ENCODE assay signal across 24 mouse cellular contexts in genomic region chr8:116975066-116975465, GRCm38 (mm10). TPM values are rescaled to one million over a fixed set of nuclear protein-coding genes. Genes with fewer than 3 reads are reported as not detected.
DNase-seq lines count a peak whose midpoint lies in the region; ATAC-seq and TF ChIP-seq lines count a peak whose summit lies in the region.
"Had no signal": no experiment of that assay in that cellular context is flagged by ENCODE, and none has a peak within 500 bp of the region (broad histone marks: within the 10 kb centered on the region; RNA-seq: fewer than 3 reads in every experiment).

No protein-coding gene starts in this region.

- no peak overlapping the region for H3K4me2 ChIP-seq in hindbrain, embryonic 13.5 days
- H3K4me2 ChIP-seq in hindbrain, embryonic 14.5 days (replicated peaks), result no peak overlapping the region
- H3K4me2 ChIP-seq in lung, embryonic 14.5 days, result peak overlapping the region; percentile 10; the same call in 1 of the 2 replicates
- H3K4me2 ChIP-seq: heart, embryonic 15.5 days; midbrain, embryonic 15.5 days; stomach, embryonic 15.5 days had no signal

- peak overlapping the region; percentile 24; the same call in 1 of the 2 replicates for H3K9ac ChIP-seq in hindbrain, embryonic 13.5 days
- no peak overlapping the region for H3K9ac ChIP-seq in hindbrain, embryonic 14.5 days
- H3K9ac ChIP-seq in lung, embryonic 14.5 days, result no peak overlapping the region
- H3K9ac ChIP-seq: heart, embryonic 15.5 days; midbrain, embryonic 15.5 days; stomach, embryonic 15.5 days had no signal

- H3K4me1 ChIP-seq in hindbrain, embryonic 13.5 days (replicated peaks), result peaks cover 14% of the 10 kb centered on the region
- peaks cover 3% of the 10 kb centered on the region; the same call in 1 of the 2 replicates for H3K4me1 ChIP-seq in hindbrain, embryonic 14.5 days (replicated peaks; ENCODE audit: control insufficient read depth, insufficient read depth, low read length)
- 0 out of 2 replicates have a peak, but pooled peaks cover 8% of the 10 kb centered on the region for H3K4me1 ChIP-seq in lung, embryonic 14.5 days (ENCODE audit: insufficient read depth)
- peaks cover 28% of the 10 kb centered on the region for H3K4me1 ChIP-seq in bone marrow macrophage, adult 2 months (ENCODE audit: control insufficient read depth, insufficient read depth, low read length)

- TF ChIP-seq CTCF in lung, embryonic 14.5 days (IDR thresholded peaks at IDR 0.05; ENCODE audit: low read depth), result no peak
- TF ChIP-seq CTCF in bone marrow macrophage, adult 2 months (IDR thresholded peaks at IDR 0.05; ENCODE audit: low read depth, low read length), result no peak

- no peak for TF ChIP-seq POLR2A in bone marrow macrophage, adult 2 months (IDR thresholded peaks at IDR 0.05; ENCODE audit: borderline replicate concordance, low read depth, low read length)

- no peaks in the 10 kb centered on the region for H3K27me3 ChIP-seq in hindbrain, embryonic 13.5 days
- no peaks in the 10 kb centered on the region for H3K27me3 ChIP-seq in hindbrain, embryonic 14.5 days (ENCODE audit: control insufficient read depth, insufficient read depth, low read length)
- no peaks in the 10 kb centered on the region for H3K27me3 ChIP-seq in lung, embryonic 14.5 days (ENCODE audit: insufficient read depth, low read length)
- H3K27me3 ChIP-seq: heart, embryonic 15.5 days; midbrain, embryonic 15.5 days; stomach, embryonic 15.5 days had no signal

- no peak for ATAC-seq in hindbrain, embryonic 13.5 days (ENCODE audit: low FRiP score)
- ATAC-seq in hindbrain, embryonic 14.5 days (ENCODE audit: low FRiP score), result no peak
- ATAC-seq in lung, embryonic 14.5 days (ENCODE audit: insufficient read depth), result no peak
- ATAC-seq: forebrain, embryonic 14.5 days; midbrain, embryonic 15.5 days had no signal

- DNase-seq in hindbrain, embryonic 14.5 days (ENCODE audit: low spot score), result no peak
- DNase-seq in lung, embryonic 14.5 days, result no peak
- DNase-seq in lung, postnatal 25 days (ENCODE audit: low spot score), result no peak
- no peak for DNase-seq in retina, embryonic 14.5 days (ENCODE audit: low spot score)
- DNase-seq in right cerebral cortex, postnatal 14 days, result no peak
- DNase-seq: adrenal gland, adult 8-10 months; B cell, adult 2 months; cerebellum, adult 11-12 months; cerebellum, postnatal 25 days; gastrocnemius, postnatal 36 days; layer of hippocampus, postnatal 36 days; lung, adult 2 months; spleen, adult 18-20 months; thymus, postnatal 14 days had no signal

- no peak overlapping the region for H3K4me3 ChIP-seq in hindbrain, embryonic 13.5 days
- no peak overlapping the region for H3K4me3 ChIP-seq in hindbrain, embryonic 14.5 days (replicated peaks; ENCODE audit: low read length)
- no peak overlapping the region for H3K4me3 ChIP-seq in lung, embryonic 14.5 days (ENCODE audit: low read depth, low read length)
- H3K4me3 ChIP-seq in bone marrow macrophage, adult 2 months (ENCODE audit: insufficient read depth, low read length), result peak overlapping the region; percentile 36
- H3K4me3 ChIP-seq in macrophage (ENCODE audit: inconsistent target), result no peak overlapping the region
- H3K4me3 ChIP-seq: erythroblast, embryonic 14.5 days; heart, embryonic 15.5 days; midbrain, embryonic 15.5 days; stomach, embryonic 15.5 days had no signal

- H3K9me3 ChIP-seq in hindbrain, embryonic 13.5 days, result no peaks in the 10 kb centered on the region
- no peaks in the 10 kb centered on the region for H3K9me3 ChIP-seq in hindbrain, embryonic 14.5 days (ENCODE audit: control insufficient read depth, low read length)
- no peaks in the 10 kb centered on the region for H3K9me3 ChIP-seq in lung, embryonic 14.5 days (ENCODE audit: low read depth, low read length)
- H3K9me3 ChIP-seq: G1E; heart, embryonic 15.5 days; midbrain, embryonic 15.5 days; stomach, embryonic 15.5 days had no signal

- no peak overlapping the region for H3K27ac ChIP-seq in hindbrain, embryonic 13.5 days
- no peak overlapping the region for H3K27ac ChIP-seq in hindbrain, embryonic 14.5 days
- H3K27ac ChIP-seq in lung, embryonic 14.5 days (ENCODE audit: low read depth), result no peak overlapping the region
- H3K27ac ChIP-seq in bone marrow macrophage, adult 2 months (ENCODE audit: insufficient read depth, low read depth, low read length), result peak overlapping the region; percentile 77
- peak overlapping the region; percentile 40 for H3K27ac ChIP-seq in macrophage
- H3K27ac ChIP-seq: heart, embryonic 15.5 days; midbrain, embryonic 15.5 days; stomach, embryonic 15.5 days had no signal

- no peaks in the 10 kb centered on the region for H3K79me2 ChIP-seq in macrophage (ENCODE audit: inconsistent target)

- 35% methylated on average over 5 of the region's 5 CpGs for WGBS in hindbrain, embryonic 13.5 days
- WGBS in hindbrain, embryonic 14.5 days, result 33% methylated on average over 5 of the region's 5 CpGs
- 32% methylated on average over 5 of the region's 5 CpGs for WGBS in lung, embryonic 14.5 days
- 13% methylated on average over 5 of the region's 5 CpGs for WGBS in macrophage (ENCODE audit: missing documents)

- peaks cover 18% of the 10 kb centered on the region for H3K36me3 ChIP-seq in hindbrain, embryonic 13.5 days
- peaks cover 18% of the 10 kb centered on the region; the same call in 1 of the 2 replicates for H3K36me3 ChIP-seq in hindbrain, embryonic 14.5 days (replicated peaks; ENCODE audit: control insufficient read depth, insufficient read depth)
- no peaks in the 10 kb centered on the region for H3K36me3 ChIP-seq in lung, embryonic 14.5 days (ENCODE audit: insufficient read depth)
- no peaks in the 10 kb centered on the region for H3K36me3 ChIP-seq in macrophage (ENCODE audit: inconsistent target)
- H3K36me3 ChIP-seq: G1E; heart, embryonic 15.5 days; midbrain, embryonic 15.5 days; stomach, embryonic 15.5 days had no signal

RNA-seq across cellular contexts. Expression of gene 1700030J22Rik, which starts 3.7 kb away (rescaled TPM):
- polyA plus RNA-seq in hindbrain, embryonic 13.5 days (2015; fragmentation: Nextera tagmentation; extraction: Ambion mirVana), result 6.3 and 7.5 TPM in 2 replicates
- polyA plus RNA-seq in hindbrain, embryonic 14.5 days (2014; fragmentation: Nextera tagmentation; extraction: Ambion mirVana), result 5.5 and 6.1 TPM in 2 replicates
- 1.8 and 1.9 TPM in 2 replicates for polyA plus RNA-seq in lung, embryonic 14.5 days (2014; fragmentation: Nextera tagmentation; extraction: Ambion mirVana)
- polyA plus RNA-seq in bone marrow macrophage, adult 2 months (2012; ENCODE audit: insufficient read depth, insufficient read length, missing spikeins), result 1.1 and 1.7 TPM in 2 replicates
- 1 to 10 TPM in 12 of 26 experiments, under 1 TPM in 10, not detected in 4; 0.29 to 2.5 (median 1.2) TPM for total RNA-seq in macrophage (2018; cell fraction: chromatin; rRNA removed)
- total RNA-seq in macrophage (2018; cell fraction: cytosol; rRNA removed), result 1 to 10 TPM in 11 of 26 experiments, under 1 TPM in 15; 0.14 to 1.4 (median 0.88) TPM
- 1 to 10 TPM in 12 of 26 experiments, under 1 TPM in 13, not detected in 1; 0.36 to 2.5 (median 0.92) TPM for total RNA-seq in macrophage (2018; cell fraction: nucleus; rRNA removed)
- polyA plus RNA-seq in macrophage (2018), result 0.57 to 1.3 TPM (median 0.98 TPM) in 3 replicates
- total RNA-seq: neutrophil, adult 5-6 weeks had no signal

RNA-seq across cellular contexts. Expression of gene Gcsh, which starts 18.3 kb away (rescaled TPM):
- 93.0 and 95.0 TPM in 2 replicates for polyA plus RNA-seq in hindbrain, embryonic 13.5 days (2015; fragmentation: Nextera tagmentation; extraction: Ambion mirVana)
- polyA plus RNA-seq in hindbrain, embryonic 14.5 days (2014; fragmentation: Nextera tagmentation; extraction: Ambion mirVana), result 105 and 108 TPM in 2 replicates
- 142 and 143 TPM in 2 replicates for polyA plus RNA-seq in lung, embryonic 14.5 days (2014; fragmentation: Nextera tagmentation; extraction: Ambion mirVana)
- polyA plus RNA-seq in bone marrow macrophage, adult 2 months (2012; ENCODE audit: insufficient read depth, insufficient read length, missing spikeins), result 21.5 and 22.6 TPM in 2 replicates
- total RNA-seq in macrophage (2018; cell fraction: chromatin; rRNA removed), result 10 to 100 TPM in 4 of 26 experiments, 1 to 10 TPM in 21, under 1 TPM in 1; 0.96 to 17.0 (median 4.1) TPM
- total RNA-seq in macrophage (2018; cell fraction: cytosol; rRNA removed), result 10 to 100 TPM; 13.8 to 33.5 (median 25.1) TPM
- 10 to 100 TPM in 7 of 26 experiments, 1 to 10 TPM in 19; 1.8 to 27.4 (median 7.8) TPM for total RNA-seq in macrophage (2018; cell fraction: nucleus; rRNA removed)
- polyA plus RNA-seq in macrophage (2018), result 26.8 to 67.0 TPM (median 34.5 TPM) in 3 replicates

RNA-seq across cellular contexts. Expression of gene Atmin, which starts 31.9 kb away (rescaled TPM):
- 19.5 and 20.9 TPM in 2 replicates for polyA plus RNA-seq in hindbrain, embryonic 13.5 days (2015; fragmentation: Nextera tagmentation; extraction: Ambion mirVana)
- 26.2 and 28.3 TPM in 2 replicates for polyA plus RNA-seq in hindbrain, embryonic 14.5 days (2014; fragmentation: Nextera tagmentation; extraction: Ambion mirVana)
- polyA plus RNA-seq in lung, embryonic 14.5 days (2014; fragmentation: Nextera tagmentation; extraction: Ambion mirVana), result 15.4 and 15.8 TPM in 2 replicates
- polyA plus RNA-seq in bone marrow macrophage, adult 2 months (2012; ENCODE audit: insufficient read depth, insufficient read length, missing spikeins), result 15.9 and 18.9 TPM in 2 replicates
- total RNA-seq in macrophage (2018; cell fraction: chromatin; rRNA removed), result 1 to 10 TPM in 21 of 26 experiments, under 1 TPM in 5; 0.24 to 9.6 (median 2.9) TPM
- 10 to 100 TPM in 24 of 26 experiments, 1 to 10 TPM in 2; 7.8 to 23.1 (median 19.0) TPM for total RNA-seq in macrophage (2018; cell fraction: cytosol; rRNA removed)
- total RNA-seq in macrophage (2018; cell fraction: nucleus; rRNA removed), result 10 to 100 TPM in 15 of 26 experiments, 1 to 10 TPM in 11; 2.7 to 22.7 (median 11.0) TPM
- polyA plus RNA-seq in macrophage (2018), result 13.1 to 14.3 TPM (median 13.5 TPM) in 3 replicates

RNA-seq across cellular contexts. Expression of gene Cenpn, which starts 53.5 kb away (rescaled TPM):
- 10.5 and 13.6 TPM in 2 replicates for polyA plus RNA-seq in hindbrain, embryonic 13.5 days (2015; fragmentation: Nextera tagmentation; extraction: Ambion mirVana)
- 8.6 and 9.7 TPM in 2 replicates for polyA plus RNA-seq in hindbrain, embryonic 14.5 days (2014; fragmentation: Nextera tagmentation; extraction: Ambion mirVana)
- 53.9 and 58.9 TPM in 2 replicates for polyA plus RNA-seq in lung, embryonic 14.5 days (2014; fragmentation: Nextera tagmentation; extraction: Ambion mirVana)
- polyA plus RNA-seq in bone marrow macrophage, adult 2 months (2012; ENCODE audit: insufficient read depth, insufficient read length, missing spikeins), result 14.0 and 16.1 TPM in 2 replicates
- total RNA-seq in macrophage (2018; cell fraction: chromatin; rRNA removed), result 10 to 100 TPM in 1 of 26 experiments, 1 to 10 TPM in 22, under 1 TPM in 1, not detected in 2; 0.66 to 10.2 (median 2.9) TPM
- 1 to 10 TPM in 25 of 26 experiments, under 1 TPM in 1; 0.96 to 3.0 (median 1.9) TPM for total RNA-seq in macrophage (2018; cell fraction: cytosol; rRNA removed)
- total RNA-seq in macrophage (2018; cell fraction: nucleus; rRNA removed), result 10 to 100 TPM in 1 of 26 experiments, 1 to 10 TPM in 21, under 1 TPM in 3, not detected in 1; 0.35 to 10.8 (median 2.2) TPM
- polyA plus RNA-seq in macrophage (2018), result 2.0 to 6.7 TPM (median 4.5 TPM) in 3 replicates

RNA-seq across cellular contexts. Expression of gene Cmc2, which starts 53.8 kb away (rescaled TPM):
- 36.2 and 38.0 TPM in 2 replicates for polyA plus RNA-seq in hindbrain, embryonic 13.5 days (2015; fragmentation: Nextera tagmentation; extraction: Ambion mirVana)
- polyA plus RNA-seq in hindbrain, embryonic 14.5 days (2014; fragmentation: Nextera tagmentation; extraction: Ambion mirVana), result 36.0 and 36.3 TPM in 2 replicates
- 88.2 and 92.6 TPM in 2 replicates for polyA plus RNA-seq in lung, embryonic 14.5 days (2014; fragmentation: Nextera tagmentation; extraction: Ambion mirVana)
- 35.8 and 43.9 TPM in 2 replicates for polyA plus RNA-seq in bone marrow macrophage, adult 2 months (2012; ENCODE audit: insufficient read depth, insufficient read length, missing spikeins)
- total RNA-seq in macrophage (2018; cell fraction: chromatin; rRNA removed), result 1 to 10 TPM in 15 of 26 experiments, under 1 TPM in 2, not detected in 9; 0.41 to 6.3 (median 1.9) TPM
- total RNA-seq in macrophage (2018; cell fraction: cytosol; rRNA removed), result 10 to 100 TPM in 8 of 26 experiments, 1 to 10 TPM in 18; 5.9 to 15.8 (median 9.7) TPM
- 10 to 100 TPM in 1 of 26 experiments, 1 to 10 TPM in 24, under 1 TPM in 1; 0.82 to 10.5 (median 3.9) TPM for total RNA-seq in macrophage (2018; cell fraction: nucleus; rRNA removed)
- polyA plus RNA-seq in macrophage (2018), result 7.6 to 14.5 TPM (median 13.8 TPM) in 3 replicates

Comparison
In these comparisons a context has a peak if more than half of its experiments do, and no peak if none do; other contexts are left out.
1. H3K27ac ChIP-seq: peak in bone marrow macrophage, adult 2 months (single experiment) and macrophage (single experiment); none in hindbrain, embryonic 13.5 days (single experiment), hindbrain, embryonic 14.5 days (single experiment) and lung, embryonic 14.5 days (single experiment).